Mouse (Mus musculus): ENCODE data around the gene 4833427G06Rik.
"Not testable (repeated sequence)": the region's sequence is repeated elsewhere in the genome, so short reads cannot be mapped to it uniquely, and the experiment has no call there.

Gene 4833427G06Rik

DNA sequence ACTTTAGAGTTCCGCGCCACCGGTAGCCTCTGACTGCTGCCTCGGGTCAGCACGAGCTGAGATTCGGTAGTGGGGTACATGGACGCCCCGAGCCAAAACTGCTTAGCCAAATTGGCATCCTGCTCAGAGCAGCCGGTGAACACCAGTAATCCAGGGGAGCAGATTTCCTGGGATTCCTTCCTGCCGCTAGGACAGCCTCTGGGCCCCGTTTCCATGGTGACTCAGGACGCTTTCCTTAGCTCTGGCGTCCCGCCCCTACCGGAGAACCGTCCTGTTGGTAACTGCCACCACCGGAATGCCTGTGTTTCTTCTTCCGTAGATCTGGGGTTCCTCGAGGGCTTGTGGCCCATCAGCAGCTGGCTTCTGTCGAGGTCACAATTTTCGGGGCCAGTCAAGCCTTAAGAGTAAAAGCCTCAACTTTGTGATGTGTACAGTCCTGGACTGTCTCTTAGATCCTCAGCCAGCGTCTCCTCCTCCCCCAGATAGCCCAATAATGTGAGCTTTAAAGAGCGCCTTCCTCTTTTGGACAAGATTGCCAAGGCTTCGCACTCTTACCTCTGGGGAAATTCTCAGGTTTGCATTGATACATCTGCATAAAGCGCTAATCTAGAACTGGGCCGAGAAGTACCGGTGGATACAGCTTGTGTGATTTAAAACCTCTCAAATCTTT, at the start of gene 4833427G06Rik:
Gene 4833427G06Rik (minus strand): TSS at position 323 of the 670 bp plus-strand sequence.
- peak; percentile 53 for DNase-seq (ENCODE audit: low read depth, low spot score)

DNA sequence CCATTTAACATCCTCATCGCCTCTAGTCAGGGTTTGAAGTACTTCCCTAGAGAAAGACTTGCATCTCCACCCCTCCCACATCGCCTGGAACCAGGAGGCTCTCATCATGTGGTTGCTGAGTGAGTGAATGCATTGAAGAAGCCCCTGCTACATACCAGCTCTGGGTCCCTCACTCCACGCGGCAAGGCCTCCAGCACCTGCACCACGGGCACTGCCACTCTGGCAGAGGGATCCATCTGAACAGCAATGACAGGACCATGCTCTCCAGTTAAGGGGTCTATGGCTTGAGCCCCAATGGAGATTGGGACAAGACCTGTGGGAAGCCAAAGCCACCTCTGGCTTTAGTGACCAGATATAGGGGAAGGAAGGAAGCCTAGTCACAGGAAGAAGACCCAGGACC, 45.4 kb upstream of the 4833427G06Rik start:
- DNase-seq (ENCODE audit: low read depth, low spot score), result no peak

DNA sequence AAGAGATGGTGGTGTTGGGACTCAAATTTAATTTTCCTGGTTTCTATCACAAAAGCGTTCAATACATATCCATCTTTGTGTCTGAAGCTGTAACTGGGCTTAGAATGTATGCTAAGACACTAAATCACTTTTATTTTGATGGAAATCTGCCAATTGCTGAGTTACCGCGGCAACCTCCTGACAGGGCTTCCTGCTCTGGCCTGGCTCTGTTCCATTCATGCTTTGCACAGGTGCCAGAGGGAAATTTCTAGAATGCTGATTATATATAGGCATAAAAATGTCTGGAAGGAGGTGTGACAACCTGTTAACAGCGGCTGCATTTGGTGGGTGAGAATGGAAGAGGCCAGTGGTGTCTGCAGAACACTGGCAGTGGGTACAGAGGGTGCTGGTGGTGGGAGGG, 44.6 kb upstream of the 4833427G06Rik start:
- no peak for DNase-seq (ENCODE audit: low read depth, low spot score)

DNA sequence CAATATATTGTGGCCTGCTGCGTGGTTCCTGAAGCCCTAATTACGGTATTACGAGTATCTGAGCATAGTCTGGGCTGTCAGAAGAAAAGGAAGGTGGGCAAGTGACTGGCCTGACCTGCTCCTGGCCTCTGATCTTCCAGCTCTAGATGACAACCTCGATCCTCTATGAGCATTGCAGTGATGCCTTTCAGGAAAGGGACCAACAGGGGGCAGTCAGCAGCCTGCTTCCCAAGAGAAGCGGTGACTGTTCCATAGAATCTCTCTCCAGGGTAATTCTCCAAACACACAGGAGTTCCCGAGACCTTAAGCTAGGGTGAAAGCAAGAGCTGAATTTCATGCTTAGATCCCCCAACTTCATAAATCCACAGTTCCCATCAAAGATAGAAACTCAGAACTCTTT, 42.3 kb upstream of the 4833427G06Rik start:
- DNase-seq (ENCODE audit: low read depth, low spot score), result no peak

DNA sequence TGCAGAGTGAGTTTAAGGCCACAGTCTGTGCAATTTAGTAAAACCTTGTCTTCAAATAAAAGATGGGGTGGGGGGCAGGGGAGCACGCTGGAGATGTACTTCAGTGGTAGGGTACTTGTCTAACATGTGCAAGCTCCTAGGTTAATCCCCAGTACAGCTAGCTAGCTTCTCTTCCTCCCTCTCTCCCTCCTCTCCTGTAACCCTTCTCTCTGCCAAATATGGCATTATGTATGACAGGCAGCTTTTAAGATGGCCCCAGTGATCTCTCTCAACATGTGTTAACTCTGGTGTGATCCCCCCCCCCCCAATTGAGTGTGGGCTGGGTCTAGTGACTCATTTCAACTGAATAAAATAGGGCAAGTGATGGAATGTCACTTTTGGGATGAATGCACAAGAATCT, 41.6 kb upstream of the 4833427G06Rik start:
- no peak for DNase-seq (ENCODE audit: low read depth, low spot score)

DNA sequence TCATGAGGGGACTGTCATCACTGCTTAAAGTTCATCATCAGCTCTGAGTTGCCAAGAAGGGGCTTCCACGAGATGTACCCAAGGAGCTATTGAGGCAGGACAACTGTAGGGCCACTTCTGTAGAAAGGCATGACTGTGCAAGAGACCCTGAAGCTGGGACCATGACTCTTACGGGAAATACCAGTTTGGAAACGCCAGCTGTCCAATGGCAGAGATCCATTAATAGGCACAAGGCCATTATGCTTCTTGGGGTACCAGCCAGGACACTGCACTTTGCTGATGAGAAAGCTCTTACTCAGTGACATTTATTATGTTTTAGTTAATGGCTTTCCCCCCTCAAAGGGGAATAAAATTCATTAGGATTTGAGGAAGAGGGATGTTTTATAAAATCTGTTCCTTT, 38.8 kb upstream of the 4833427G06Rik start:
- no peak for DNase-seq (ENCODE audit: low read depth, low spot score)

DNA sequence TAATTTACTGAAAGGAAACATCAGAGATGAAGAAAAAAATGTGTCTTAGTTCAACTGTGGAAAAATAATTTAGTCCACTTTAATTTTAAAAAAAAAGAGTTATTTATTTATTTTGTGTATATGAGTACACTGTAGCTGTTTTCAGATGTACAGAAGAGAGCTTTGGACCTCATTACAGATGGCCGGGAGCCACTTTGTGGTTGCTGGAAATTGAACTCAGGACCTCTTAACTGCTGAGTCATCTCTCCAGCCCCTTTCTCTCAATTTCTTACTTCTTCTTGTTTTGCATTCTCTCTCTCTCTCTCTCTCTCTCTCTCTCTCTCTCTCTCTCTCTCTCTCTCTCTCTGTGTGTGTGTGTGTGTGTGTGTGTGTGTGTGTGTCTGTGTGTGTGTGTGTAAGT, 37.5 kb upstream of the 4833427G06Rik start:
- not testable (repeated sequence) for DNase-seq (ENCODE audit: low read depth, low spot score)

DNA sequence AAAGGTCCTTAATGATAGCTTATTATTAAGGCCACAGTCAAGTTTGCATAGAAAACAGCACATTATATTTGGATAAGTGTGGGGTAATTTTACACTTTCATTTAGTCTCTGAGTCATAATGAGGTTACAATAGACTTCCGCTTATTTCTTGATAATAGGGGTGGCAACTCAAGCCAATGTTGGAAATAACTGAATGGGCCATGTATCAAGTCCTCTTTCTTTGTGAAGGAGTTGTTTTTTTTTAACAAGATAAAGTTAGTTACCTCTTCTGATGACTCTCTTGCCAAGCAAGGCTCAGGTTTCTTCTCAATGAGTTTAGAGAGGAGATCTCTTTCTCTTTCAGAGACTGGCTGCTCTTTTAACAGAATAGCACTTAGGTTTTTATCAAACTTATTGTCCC, 36.4 kb upstream of the 4833427G06Rik start:
- DNase-seq (ENCODE audit: low read depth, low spot score), result no peak

DNA sequence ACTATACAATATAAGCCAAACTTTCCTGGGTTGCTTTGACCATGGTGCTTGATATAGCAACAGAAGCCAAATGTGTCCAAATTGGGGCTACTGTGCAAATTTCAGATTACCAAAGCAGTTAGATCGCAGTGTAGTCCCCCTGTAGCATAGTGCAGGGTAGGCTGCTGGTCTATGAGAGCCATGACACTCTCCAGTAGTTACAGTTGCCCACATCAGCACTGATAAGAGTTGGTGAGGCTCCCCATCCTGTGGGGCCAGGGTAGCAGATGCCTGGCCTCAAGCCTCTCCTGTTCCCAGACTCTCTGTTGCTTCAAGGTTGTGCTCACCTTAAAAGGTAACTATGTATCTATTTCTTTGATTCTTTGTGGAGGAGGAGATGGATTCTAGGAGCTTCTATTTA, 36.0 kb upstream of the 4833427G06Rik start:
- DNase-seq (ENCODE audit: low read depth, low spot score), result no peak

DNA sequence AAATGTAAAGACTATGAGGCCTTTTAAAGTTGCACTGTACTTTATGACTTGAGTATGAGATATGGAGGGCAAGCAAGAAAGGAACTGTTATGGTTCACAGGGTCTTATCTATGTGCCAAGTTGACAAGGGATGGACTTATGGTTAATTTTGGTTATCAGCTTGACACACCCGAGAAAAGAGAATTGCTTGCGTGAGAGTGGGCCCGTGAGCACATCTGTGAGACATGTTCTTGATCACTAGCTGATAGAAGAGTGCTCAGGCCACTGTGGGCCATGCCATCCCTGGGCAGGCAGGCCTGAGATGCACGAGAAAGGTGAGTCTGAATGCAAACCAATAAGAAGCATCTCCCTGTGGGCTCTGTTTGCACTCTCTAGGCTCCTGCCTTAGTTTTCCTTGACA, 35.6 kb upstream of the 4833427G06Rik start:
- DNase-seq (ENCODE audit: low read depth, low spot score), result no peak

DNA sequence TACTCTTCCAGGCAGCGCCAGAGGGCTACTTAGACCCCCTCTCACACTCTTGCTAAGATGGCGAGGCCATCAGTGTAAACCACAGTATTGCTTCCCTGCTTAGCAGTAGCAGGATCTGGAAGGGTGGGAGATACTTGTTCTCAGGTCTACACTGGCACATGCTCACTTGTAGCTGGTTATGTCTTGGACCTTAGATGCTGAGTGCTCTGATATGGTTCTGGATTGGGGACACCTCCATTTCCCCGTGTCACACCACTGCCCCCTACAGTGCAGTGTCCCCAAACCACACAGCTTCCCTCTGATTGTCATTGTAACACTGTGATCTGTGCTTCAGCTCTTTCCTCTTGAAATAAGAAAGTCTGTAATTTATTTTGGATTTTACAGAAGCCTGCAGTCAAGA, 35.1 kb upstream of the 4833427G06Rik start:
- no peak for DNase-seq (ENCODE audit: low read depth, low spot score)

DNA sequence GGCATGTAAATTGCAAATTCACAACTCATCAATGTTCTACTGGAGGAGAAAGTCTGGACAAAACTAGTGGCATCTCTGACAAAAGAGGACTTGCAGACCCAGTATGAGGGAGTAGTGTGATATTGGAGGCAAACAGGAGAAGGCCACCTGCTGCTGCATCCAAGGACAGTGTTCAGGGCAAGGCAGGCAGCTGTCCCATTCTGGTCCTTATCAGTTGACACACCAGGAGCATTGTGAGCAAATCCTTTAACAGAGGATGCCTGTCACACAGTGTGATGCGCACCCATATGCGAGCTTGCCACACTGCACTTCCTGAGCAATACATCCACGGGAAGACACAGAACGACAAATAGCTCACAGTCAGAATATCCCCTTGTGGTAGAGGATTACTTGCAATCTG, 12.9 kb upstream of the 4833427G06Rik start:
- no peak for DNase-seq (ENCODE audit: low read depth, low spot score)

DNA sequence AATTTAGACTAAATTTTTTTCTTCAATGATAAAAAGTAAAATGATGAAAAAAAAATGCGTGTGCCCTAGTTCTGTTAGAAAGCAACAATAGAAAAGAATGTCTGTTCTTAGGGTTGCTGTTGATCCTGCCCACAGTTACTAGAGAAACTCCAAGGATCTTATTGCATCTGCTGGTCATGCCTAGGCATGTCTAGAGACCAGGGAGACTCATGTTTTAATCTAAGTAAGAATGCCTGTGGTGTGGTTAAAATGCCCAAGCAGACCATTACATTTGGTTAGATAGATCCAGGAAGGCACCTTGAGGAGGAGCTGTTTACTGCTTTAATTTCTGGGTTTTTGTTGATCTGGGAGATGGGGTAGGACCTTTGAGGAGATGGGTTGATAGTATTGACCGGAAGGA, 3.9 kb upstream of the 4833427G06Rik start:
- no peak for DNase-seq (ENCODE audit: low read depth, low spot score)

DNA sequence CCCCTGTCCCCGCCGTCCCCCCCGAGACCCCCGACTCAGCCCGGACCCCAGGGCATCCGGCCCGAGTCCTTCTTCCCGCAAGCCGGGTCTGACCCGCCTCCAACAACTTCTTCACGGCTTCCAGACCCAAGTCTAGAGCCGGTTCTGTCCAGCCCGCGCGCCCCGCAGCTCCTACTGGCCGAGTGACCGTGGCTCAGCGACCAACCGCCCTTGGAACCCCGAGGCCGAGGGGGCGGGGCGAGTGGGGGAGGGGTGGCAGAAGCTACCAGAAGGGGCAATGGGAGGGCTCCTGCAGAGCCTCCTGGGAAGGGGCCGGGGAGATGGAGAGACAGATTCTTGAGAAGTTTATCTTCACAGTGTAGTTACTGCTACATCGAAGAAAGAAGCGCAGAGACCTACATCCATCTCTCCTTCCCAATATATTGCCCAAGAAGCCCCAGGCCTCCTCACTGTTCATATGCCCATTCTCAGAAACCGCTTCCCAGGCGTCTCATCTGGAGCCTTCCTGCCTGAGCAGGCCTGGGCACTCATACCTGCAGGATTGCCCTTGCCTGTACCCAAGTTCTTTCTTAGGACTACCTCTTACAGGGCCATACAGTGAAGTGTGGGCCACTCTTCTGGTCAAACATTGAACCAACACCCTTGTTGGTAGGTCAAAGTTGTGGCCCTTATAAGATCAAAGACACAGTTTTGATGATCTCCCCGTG, 2.1 kb upstream of the 4833427G06Rik start:
- no peak for DNase-seq (ENCODE audit: low read depth, low spot score)

DNA sequence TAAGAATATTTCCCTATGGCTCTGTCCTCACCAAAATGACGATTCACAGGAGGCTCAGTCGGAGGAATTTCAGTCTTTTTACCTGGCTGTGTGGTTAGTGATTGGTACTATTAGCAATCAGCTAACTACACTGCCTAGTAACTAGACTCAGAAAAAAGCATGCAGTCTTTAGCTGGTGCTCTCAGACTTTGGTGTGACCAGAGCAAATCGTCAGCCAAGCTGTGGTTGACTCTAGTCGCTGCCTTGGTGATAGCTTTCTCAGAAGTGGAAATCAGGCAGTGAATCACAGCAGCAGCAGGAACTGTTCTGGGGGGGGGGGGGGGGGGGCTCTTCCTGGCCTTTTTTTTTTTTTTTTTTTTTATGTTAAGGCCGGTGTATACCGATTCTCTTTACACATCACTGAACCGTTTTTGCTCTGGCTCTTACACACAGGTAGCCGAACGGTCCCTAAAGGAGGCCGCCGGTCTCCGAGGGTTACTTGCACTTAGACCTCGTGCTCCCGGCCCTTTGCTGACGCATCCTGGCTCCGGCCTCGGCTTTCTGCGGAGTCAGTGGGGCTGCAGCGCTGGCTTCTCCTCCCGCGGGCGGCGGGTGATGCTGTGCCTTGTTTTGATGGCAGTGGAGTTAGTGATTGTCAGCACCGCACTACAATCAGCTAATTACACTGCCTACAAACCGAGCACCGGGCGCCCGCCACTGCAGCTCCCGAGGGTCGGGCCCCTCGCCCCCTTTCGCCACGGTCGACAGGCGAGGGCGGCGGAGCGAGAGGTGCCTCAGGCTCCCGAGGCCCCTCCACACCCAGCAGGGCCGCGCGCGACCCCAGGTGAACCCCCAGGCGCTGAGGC, 1.3 kb upstream of the 4833427G06Rik start:
- no peak for DNase-seq (ENCODE audit: low read depth, low spot score)

DNA sequence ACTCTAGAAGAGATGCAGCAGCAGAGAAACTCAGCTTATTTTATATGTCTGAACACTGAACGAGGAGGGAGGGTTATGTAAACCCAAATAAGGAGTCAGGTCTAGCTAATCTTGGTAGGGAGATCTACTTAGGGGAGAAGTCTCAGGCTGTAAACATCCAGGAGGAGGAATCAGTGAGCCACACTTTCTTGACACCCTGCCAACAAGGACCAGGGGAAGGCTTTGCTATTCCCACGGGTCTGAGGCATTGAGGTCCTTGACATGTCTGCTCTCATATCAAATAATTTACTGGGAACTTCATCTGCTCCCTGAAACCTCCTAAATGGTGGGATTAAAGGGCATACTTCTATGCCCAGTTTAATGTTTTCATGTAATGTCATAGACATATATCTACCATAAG, 5.6 kb downstream of the 4833427G06Rik start:
- DNase-seq (ENCODE audit: low read depth, low spot score), result no peak

DNA sequence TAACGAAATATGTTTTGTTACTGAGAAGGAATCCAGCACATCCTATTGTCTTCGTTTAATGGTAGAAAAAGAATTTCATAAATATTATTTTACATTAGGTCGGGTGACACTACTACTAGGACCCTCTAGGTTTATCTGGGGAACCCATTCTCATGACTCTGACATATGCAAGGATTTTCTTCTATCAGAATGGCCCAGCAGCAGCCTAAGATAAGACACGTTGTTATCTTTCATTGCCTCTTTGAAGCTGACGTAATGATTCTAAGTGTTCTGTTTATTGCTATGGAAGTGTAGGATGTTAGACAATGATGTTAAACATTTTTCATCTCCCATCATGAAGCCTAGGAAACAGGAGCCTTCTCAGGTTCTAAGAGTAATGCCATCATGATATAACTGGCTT, 8.2 kb downstream of the 4833427G06Rik start:
- no peak for DNase-seq (ENCODE audit: low read depth, low spot score)

DNA sequence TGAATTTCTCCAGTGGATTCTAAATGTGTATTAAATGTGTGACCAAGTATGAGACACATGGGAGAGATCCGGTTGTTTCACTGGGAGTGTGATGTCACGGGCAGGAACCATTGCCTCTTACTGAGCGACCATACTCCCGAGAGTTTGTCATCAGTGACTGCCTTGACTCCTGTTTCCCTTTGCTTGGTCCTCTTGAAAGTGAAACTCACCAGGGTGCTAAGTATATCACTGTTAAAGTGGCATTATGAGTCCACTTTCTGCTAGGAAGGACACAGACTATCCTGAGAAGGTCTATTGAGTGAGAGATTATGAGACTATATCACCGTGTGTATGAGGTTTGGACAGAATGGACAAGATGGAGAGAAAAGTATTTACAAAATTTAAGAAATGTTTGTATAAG, 20.3 kb downstream of the 4833427G06Rik start:
- DNase-seq (ENCODE audit: low read depth, low spot score), result no peak

DNA sequence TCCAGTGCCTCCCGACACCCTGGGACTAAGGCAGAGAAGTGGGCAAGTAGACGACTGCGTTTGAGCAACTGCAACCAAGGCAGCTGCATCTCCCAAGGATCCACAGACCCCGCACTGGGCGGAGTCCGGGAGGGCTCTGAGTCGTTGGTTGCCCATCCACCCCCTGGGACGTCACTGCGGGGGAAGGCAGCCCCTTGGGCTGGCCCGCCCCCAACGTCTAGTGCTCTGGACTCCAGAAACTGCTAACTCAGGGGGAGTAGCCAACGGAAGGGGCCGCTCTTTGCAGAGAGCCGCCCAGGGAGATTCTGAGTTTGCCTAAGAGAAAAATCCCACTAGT, 24.9 kb downstream of the 4833427G06Rik start, which contains the start of gene Layn:
Gene Layn (minus strand): TSS at position 116 of the 337 bp plus-strand sequence.
- peak; percentile 46 for DNase-seq (ENCODE audit: low read depth, low spot score)

DNA sequence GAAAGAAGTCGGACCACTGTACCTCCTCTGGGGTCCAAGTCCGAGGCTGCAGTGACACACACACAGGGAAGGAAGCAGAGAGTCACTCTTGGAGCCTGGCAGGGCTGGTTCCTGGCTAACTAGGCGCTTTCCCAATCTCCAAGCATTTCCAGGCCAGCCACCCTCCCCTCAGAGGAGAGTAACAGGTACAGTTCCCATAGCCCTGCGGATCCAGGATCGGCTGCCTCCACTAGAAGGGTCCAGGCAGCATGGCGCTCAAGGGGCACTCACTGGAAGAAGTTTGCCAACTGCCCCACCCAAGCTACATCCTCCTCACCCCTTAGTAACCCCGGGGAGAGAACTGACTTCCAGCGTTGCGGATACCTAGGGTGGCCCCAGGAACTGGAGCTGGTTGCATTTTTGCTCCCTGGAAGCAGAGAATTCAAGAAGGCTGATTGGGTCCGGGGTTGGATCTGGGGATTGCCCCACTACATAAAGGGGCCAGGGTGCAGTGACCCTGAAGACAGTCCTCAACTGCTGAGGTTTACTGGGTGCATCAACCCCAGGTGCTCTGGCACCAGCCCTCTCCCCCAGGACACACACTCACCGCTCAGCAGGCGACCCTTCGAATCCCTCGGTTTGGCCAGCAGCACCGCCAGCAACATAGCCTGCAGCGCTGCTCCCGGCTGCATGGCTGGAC, 25.4 kb downstream of the 4833427G06Rik start:
- DNase-seq (ENCODE audit: low read depth, low spot score), result no peak

DNA sequence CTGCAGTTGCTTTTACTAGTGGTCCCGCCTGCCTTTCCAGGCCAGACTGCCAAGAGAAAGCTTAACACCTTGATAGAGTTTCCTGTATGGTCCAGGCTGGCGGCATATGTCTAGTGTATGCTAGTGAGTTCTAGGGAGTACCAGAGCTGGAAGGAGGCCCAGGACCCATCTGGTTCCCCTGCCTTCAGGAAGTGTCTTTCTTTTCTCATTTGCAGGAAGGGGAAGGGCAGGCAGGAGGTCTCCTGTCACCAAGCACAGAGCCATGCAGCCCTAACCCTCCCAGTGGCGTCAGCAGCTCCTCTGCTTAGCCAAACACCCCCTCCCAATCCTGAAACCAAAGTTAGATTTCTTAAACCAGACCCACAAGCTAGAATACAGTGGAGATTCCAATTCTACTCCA, 26.1 kb downstream of the 4833427G06Rik start:
- DNase-seq (ENCODE audit: low read depth, low spot score), result no peak

DNA sequence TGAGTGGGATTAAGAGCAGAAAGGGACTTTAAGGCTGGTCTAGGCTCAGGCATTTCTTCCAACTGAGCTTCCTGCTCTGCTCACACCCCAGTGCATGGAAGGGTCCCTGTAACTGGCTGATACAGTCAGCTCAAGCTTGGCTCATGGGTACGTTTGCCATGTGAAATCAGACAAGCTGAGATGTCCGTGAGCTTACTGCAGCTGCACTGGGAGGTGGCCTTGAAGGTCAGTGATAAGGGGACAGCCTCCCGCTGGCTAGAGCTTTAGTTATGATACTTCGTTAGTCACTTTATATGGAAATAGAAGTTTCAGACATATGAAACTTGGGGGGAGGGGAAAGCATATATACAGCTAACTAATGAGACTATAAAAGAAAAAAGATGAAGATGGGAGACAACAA, 31.1 kb downstream of the 4833427G06Rik start:
- DNase-seq (ENCODE audit: low read depth, low spot score), result no peak

All from WW6 (cell line).